Mouse (Mus musculus) forebrain, embryonic 11.5 days (tissue): ENCODE measurements at regions not wholly inside any gene's neighbourhood (a gene's known extent, or its start where the extent isn't known, plus 50 kb on each side); places are given as distances from the start of the nearest gene placed in this dataset.

Source experiments
- ATAC-seq: fragments of 200-750 bp; cut with Nextera tagmentation; replicated peaks from 2 replicates; pipeline ENCODE4 v1.8.0; 2017; ENCODE audit warnings: moderate TSS enrichment; ENCODE audit not compliant: low FRiP score
- DNase-seq: peaks from one replicate; pipeline ENCODE4 v3.0.0-alpha.2; 2017; ENCODE audit warnings: low spot score
- H3K27ac ChIP-seq: fragments of 300-500 bp; sonication (generic); 2 replicates; pipeline ENCODE4 v1.5.1; 2014; ENCODE audit warnings: low read depth, low read length
- H3K27me3 ChIP-seq: fragments of 300-500 bp; sonication (generic); 2 replicates; pipeline ENCODE4 v1.6.1; 2014; ENCODE audit warnings: mild to moderate bottlenecking, low read length, mixed read lengths; ENCODE audit not compliant: control insufficient read depth, insufficient read depth
- H3K36me3 ChIP-seq: fragments of 300-500 bp; sonication (generic); 2 replicates; pipeline ENCODE4 v1.6.1; 2014; ENCODE audit warnings: mild to moderate bottlenecking, low read length, moderate library complexity, mixed read lengths; ENCODE audit not compliant: control insufficient read depth, insufficient read depth
- H3K4me1 ChIP-seq: fragments of 300-500 bp; sonication (generic); replicated peaks from 2 replicates; pipeline ENCODE4 v1.6.1; 2014; ENCODE audit warnings: low read length, mixed read lengths; ENCODE audit not compliant: control insufficient read depth, insufficient read depth
- H3K4me2 ChIP-seq: fragments of 300-500 bp; sonication (generic); 2 replicates; pipeline ENCODE4 v1.6.1; 2014; ENCODE audit warnings: low read depth, mild to moderate bottlenecking, low read length, moderate library complexity, mixed read lengths; ENCODE audit not compliant: severe bottlenecking
- H3K4me3 ChIP-seq: fragments of 300-500 bp; sonication (generic); 2 replicates; pipeline ENCODE4 v1.5.1; 2014; ENCODE audit warnings: low read depth, low read length
- H3K9ac ChIP-seq: fragments of 300-500 bp; sonication (generic); 2 replicates; pipeline ENCODE4 v1.6.1; 2014; ENCODE audit warnings: low read length
- H3K9me3 ChIP-seq: fragments of 300-500 bp; sonication (generic); 2 replicates; pipeline ENCODE4 v1.6.1; 2016; ENCODE audit warnings: low read length, mixed read lengths; ENCODE audit not compliant: control insufficient read depth
- WGBS: fragments of 180-500 bp; shearing (Covaris S2); extraction: QIAGEN DNeasy Blood & Tissue Kit; methylation state at CpG from one replicate; pipeline ENCODE4 v1.1.7; 2014; 5-methylcytosine and 5-hydroxymethylcytosine counted together

GRCm38 (mm10) chr13:63627184-63627893, 53.9 kb upstream of the Ptch1 start:
- Histone ChIP-seq H3K4me3 (peak overlapping the region; percentile 8; the same call in 1 of the 2 replicates), H3K4me1 (no peaks in the 10 kb centered on the region), H3K9me3 (no peaks in the 10 kb centered on the region), H3K27ac (no peak overlapping the region), H3K36me3 (no peaks in the 10 kb centered on the region), H3K4me2 (peak overlapping the region; percentile 28), H3K9ac (no peak overlapping the region), H3K27me3 (no peaks in the 10 kb centered on the region)
- WGBS, result 14% methylated on average over 20 of the region's 20 CpGs
- DNase-seq (peak; percentile 72), ATAC-seq (peak; percentile 79)

DNA sequence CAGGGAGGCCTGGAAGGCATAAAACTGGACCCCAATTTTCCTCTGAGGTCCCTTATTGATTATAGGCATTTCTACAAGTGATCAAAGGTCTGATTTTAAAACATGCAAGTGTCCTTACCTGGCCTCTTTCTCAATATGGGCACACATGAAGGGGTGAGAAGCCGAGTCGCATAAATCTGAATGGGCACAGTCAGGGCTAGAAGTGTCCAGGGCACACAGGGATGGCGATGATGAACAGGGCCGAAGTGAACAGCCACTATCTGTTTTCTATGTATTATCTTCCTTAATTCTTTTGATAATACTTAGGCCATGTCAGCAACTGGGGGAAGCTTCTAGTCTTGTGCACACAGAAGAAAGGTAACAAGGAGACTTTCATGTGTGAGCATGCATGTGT, 54.5 kb upstream of the Ptch1 start:
- Histone ChIP-seq H3K36me3 (no peaks in the 10 kb centered on the region), H3K4me1 (no peaks in the 10 kb centered on the region), H3K4me3 (peak overlapping the region; percentile 8; the same call in 1 of the 2 replicates), H3K27me3 (no peaks in the 10 kb centered on the region), H3K27ac (no peak overlapping the region), H3K9ac (no peak overlapping the region), H3K9me3 (no peaks in the 10 kb centered on the region), H3K4me2 (peak overlapping the region; percentile 28)
- 84% methylated on average over 4 of the region's 4 CpGs for WGBS
- ATAC-seq (peak; percentile 49; the same call in 1 of the 2 replicates), DNase-seq (no peak)

DNA sequence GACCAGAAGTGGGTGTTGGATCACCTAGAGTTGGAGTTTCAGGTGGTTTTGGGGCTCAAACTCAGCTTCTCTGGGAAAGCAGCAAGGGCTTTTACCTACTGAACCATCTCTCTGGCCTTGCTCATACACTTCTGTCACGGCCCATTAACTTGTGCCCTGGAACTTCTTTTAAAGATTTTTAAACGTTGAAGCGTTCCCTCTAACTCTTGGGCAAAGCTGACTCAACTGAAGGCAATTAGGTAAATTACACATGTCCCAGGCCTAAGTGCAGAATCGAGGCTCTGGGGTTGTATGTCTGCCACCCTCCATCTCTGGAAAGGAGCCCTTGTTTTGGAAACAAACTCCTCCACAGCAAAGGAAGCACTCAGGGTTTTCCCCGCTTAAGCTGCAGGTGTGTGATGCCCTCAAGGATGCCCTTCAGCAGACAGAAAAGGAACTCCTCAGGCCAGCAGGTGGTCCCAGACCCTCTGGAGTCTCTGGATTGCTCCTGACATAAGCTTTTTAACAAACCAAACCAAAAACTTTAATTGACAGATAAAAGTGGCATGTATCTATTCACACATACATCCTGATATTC, 58.5 kb upstream of the Ptch1 start:
- Histone ChIP-seq H3K4me2 (no peak overlapping the region), H3K27ac (no peak overlapping the region), H3K9me3 (no peaks in the 10 kb centered on the region), H3K36me3 (no peaks in the 10 kb centered on the region), H3K9ac (no peak overlapping the region), H3K27me3 (no peaks in the 10 kb centered on the region), H3K4me3 (no peak overlapping the region), H3K4me1 (no peaks in the 10 kb centered on the region)
- DNase-seq, result no peak
- no peak for ATAC-seq
- 55% methylated on average over 5 of the region's 5 CpGs for WGBS

GRCm38 (mm10) chr13:63634294-63634693, 60.9 kb upstream of the Ptch1 start:
- Histone ChIP-seq H3K36me3 (no peaks in the 10 kb centered on the region), H3K4me1 (no peaks in the 10 kb centered on the region), H3K27ac (no peak overlapping the region), H3K4me2 (no peak overlapping the region), H3K9ac (no peak overlapping the region), H3K4me3 (no peak overlapping the region), H3K27me3 (no peaks in the 10 kb centered on the region), H3K9me3 (no peaks in the 10 kb centered on the region)
- ATAC-seq (no peak), DNase-seq (no peak)
- 80% methylated on average over 2 of the region's 2 CpGs for WGBS

GRCm38 (mm10) chr13:63641649-63642226, 68.3 kb upstream of the Ptch1 start:
- WGBS, result 65% methylated on average over 12 of the region's 12 CpGs
- no peak for DNase-seq
- no peak for ATAC-seq

DNA sequence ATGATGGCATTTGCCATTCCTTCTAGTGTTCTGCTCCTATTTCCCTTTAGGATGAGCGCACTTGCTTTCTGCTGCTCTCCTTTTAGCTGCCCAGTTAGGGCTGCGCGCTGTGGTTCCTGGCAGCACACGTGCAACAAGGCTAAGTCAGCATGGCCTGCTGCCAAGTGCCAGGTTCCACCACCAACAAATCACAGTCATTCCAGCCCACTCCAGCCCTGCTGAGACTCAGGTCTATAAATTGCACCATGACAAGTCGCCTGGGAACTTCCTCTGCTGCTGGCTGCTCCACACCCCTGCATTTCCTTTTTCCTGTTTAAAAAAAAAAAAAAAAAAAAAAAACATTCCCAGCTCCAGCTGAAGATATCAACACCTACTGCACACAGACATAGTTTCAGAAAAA, 69.2 kb upstream of the Ptch1 start:
- Histone ChIP-seq H3K4me2 (no peak overlapping the region), H3K4me3 (no peak overlapping the region), H3K9me3 (no peaks in the 10 kb centered on the region), H3K4me1 (no peaks in the 10 kb centered on the region), H3K27ac (no peak overlapping the region), H3K27me3 (no peaks in the 10 kb centered on the region), H3K9ac (no peak overlapping the region), H3K36me3 (no peaks in the 10 kb centered on the region)
- WGBS, result 83% methylated on average over 5 of the region's 5 CpGs
- no peak for DNase-seq
- ATAC-seq, result no peak

More at GRCm38 (mm10) chr13:63641649-63642226, 68.3 kb upstream of the Ptch1 start:
- Histone ChIP-seq H3K4me1 (no peaks in the 10 kb centered on the region), H3K9me3 (no peaks in the 10 kb centered on the region), H3K27ac (no peak overlapping the region), H3K9ac (no peak overlapping the region), H3K27me3 (no peaks in the 10 kb centered on the region), H3K4me2 (no peak overlapping the region), H3K36me3 (no peaks in the 10 kb centered on the region), H3K4me3 (no peak overlapping the region)

GRCm38 (mm10) chr13:63643394-63643793, 70.0 kb upstream of the Ptch1 start:
- no peak overlapping the region for H3K4me2 ChIP-seq
- DNase-seq, result no peak
- ATAC-seq, result no peak
- H3K27ac ChIP-seq, result no peak overlapping the region
- 70% methylated on average over 2 of the region's 2 CpGs for WGBS
- H3K4me1 ChIP-seq, result no peaks in the 10 kb centered on the region
- H3K4me3 ChIP-seq, result no peak overlapping the region
- H3K36me3 ChIP-seq, result no peaks in the 10 kb centered on the region
- no peaks in the 10 kb centered on the region for H3K9me3 ChIP-seq
- H3K27me3 ChIP-seq, result no peaks in the 10 kb centered on the region
- H3K9ac ChIP-seq, result no peak overlapping the region

DNA sequence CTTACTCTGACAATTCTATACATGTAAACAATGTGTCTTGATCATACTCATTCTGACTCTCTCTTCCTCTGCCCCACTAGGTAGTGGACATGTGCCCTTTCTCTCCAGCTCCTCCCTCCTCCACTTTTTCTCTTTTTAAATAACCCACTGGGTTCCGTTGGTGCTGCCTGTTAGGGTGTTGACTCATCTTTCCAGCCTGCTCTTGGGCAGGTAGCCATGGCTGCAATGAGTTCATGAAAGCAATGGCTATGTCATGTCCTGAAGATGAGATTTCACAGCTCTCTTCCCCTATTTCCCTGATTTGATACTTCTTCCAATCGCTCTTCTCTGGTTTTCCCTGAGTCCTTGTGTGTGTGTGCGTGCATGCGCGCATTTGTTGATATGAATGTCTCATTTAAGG, 70.9 kb upstream of the Ptch1 start:
- no peak overlapping the region for H3K9ac ChIP-seq
- no peaks in the 10 kb centered on the region for H3K4me1 ChIP-seq
- no peak overlapping the region for H3K4me2 ChIP-seq
- no peaks in the 10 kb centered on the region for H3K27me3 ChIP-seq
- ATAC-seq (no peak), DNase-seq (no peak)
- H3K9me3 ChIP-seq, result no peaks in the 10 kb centered on the region
- H3K36me3 ChIP-seq, result no peaks in the 10 kb centered on the region
- no peak overlapping the region for H3K4me3 ChIP-seq
- no peak overlapping the region for H3K27ac ChIP-seq
- 93% methylated on average over 5 of the region's 5 CpGs for WGBS
